19 mouse cellular contexts compared by ENCODE assay signal in the genomic region with DNA sequence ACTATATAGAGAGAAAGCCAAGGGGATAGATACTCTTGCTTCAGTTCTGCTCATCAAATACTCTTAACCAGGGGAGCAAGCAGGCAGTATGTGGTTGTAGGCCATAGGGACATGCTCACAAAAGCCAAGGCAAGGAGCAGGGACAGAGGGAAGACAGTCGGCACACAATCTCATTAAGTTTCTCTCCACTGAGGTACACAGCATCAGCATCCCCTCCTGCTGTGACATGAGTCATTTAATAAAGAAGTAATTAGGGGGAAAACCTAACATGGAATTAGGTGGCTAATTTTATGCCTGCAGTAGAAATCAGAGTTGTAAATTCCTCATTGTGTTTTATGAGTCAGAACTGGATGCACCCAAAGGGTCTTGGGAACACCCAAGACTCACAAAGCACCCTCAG.
DNase-seq lines count a peak whose midpoint lies in the region; ATAC-seq lines count a peak whose summit lies in the region.
"Had no signal": no experiment of that assay in that cellular context is flagged by ENCODE, and none has a peak within 500 bp of the region (broad histone marks: within the 10 kb centered on the region; RNA-seq: fewer than 3 reads in every experiment).

No protein-coding gene starts in this region.

- H3K4me1 ChIP-seq in hindbrain, embryonic 13.5 days (replicated peaks), result peaks cover 5% of the 10 kb centered on the region; the same call in 1 of the 2 replicates
- H3K4me1 ChIP-seq in hindbrain, embryonic 12.5 days, result no peaks in the 10 kb centered on the region
- no peaks in the 10 kb centered on the region for H3K4me1 ChIP-seq in neural tube, embryonic 13.5 days (replicated peaks)
- no peaks in the 10 kb centered on the region for H3K4me1 ChIP-seq in hindbrain, embryonic 16.5 days (ENCODE audit: control insufficient read depth, insufficient read depth, low read depth, low read length)
- H3K4me1 ChIP-seq: embryonic facial prominence, embryonic 12.5 days; forebrain, embryonic 13.5 days; heart, embryonic 12.5 days; intestine, embryonic 15.5 days had no signal

- WGBS in hindbrain, embryonic 13.5 days, result 39% methylated on average over 1 of the region's 1 CpGs
- WGBS in hindbrain, embryonic 12.5 days, result 68% methylated on average over 1 of the region's 1 CpGs
- WGBS in neural tube, embryonic 13.5 days, result 26% methylated on average over 1 of the region's 1 CpGs
- WGBS in hindbrain, embryonic 16.5 days, result 43% methylated on average over 1 of the region's 1 CpGs

- H3K27me3 ChIP-seq in hindbrain, embryonic 13.5 days, result 0 out of 2 replicates have a peak, but pooled peaks cover 2% of the 10 kb centered on the region
- H3K27me3 ChIP-seq in hindbrain, embryonic 12.5 days, result no peaks in the 10 kb centered on the region
- H3K27me3 ChIP-seq in neural tube, embryonic 13.5 days, result no peaks in the 10 kb centered on the region
- no peaks in the 10 kb centered on the region for H3K27me3 ChIP-seq in hindbrain, embryonic 16.5 days (replicated peaks; ENCODE audit: control insufficient read depth, insufficient read depth, low read length)
- H3K27me3 ChIP-seq: embryonic facial prominence, embryonic 12.5 days; heart, embryonic 12.5 days; intestine, embryonic 15.5 days had no signal

- H3K27ac ChIP-seq in hindbrain, embryonic 13.5 days, result peak overlapping the region; percentile 52
- no peak overlapping the region for H3K27ac ChIP-seq in hindbrain, embryonic 12.5 days
- peak overlapping the region; percentile 72 for H3K27ac ChIP-seq in neural tube, embryonic 13.5 days (replicated peaks)
- H3K27ac ChIP-seq in hindbrain, embryonic 16.5 days (ENCODE audit: low read depth, low read length), result no peak overlapping the region
- H3K27ac ChIP-seq: embryonic facial prominence, embryonic 12.5 days; forebrain, embryonic 13.5 days; gastrocnemius, adult 2 months; intestine, embryonic 15.5 days had no signal

- ATAC-seq in hindbrain, embryonic 13.5 days (ENCODE audit: low FRiP score), result no peak
- no peak for ATAC-seq in hindbrain, embryonic 12.5 days (ENCODE audit: low FRiP score)
- ATAC-seq in neural tube, embryonic 13.5 days (ENCODE audit: low read depth), result peak; percentile 78
- 0 out of 2 replicates have a peak, but pooled peaks have one; percentile 40 for ATAC-seq in hindbrain, embryonic 16.5 days
- ATAC-seq in erythroid progenitor cell, adult 5-6 weeks (replicated peaks; ENCODE audit: low FRiP score, poor library complexity, severe bottlenecking), result no peak
- ATAC-seq: activated CD4-positive, CD25-positive, alpha-beta regulatory T cell, adult 4 months; forebrain, embryonic 13.5 days; intestine, embryonic 15.5 days; Patski had no signal

- no peak overlapping the region for H3K9ac ChIP-seq in hindbrain, embryonic 13.5 days
- H3K9ac ChIP-seq in hindbrain, embryonic 12.5 days, result no peak overlapping the region
- H3K9ac ChIP-seq in neural tube, embryonic 13.5 days, result no peak overlapping the region
- H3K9ac ChIP-seq in hindbrain, embryonic 16.5 days (ENCODE audit: low read depth, low read length), result no peak overlapping the region
- H3K9ac ChIP-seq: embryonic facial prominence, embryonic 12.5 days; forebrain, embryonic 13.5 days; heart, embryonic 12.5 days; intestine, embryonic 15.5 days had no signal

- H3K36me3 ChIP-seq in hindbrain, embryonic 13.5 days, result no peaks in the 10 kb centered on the region
- H3K36me3 ChIP-seq in hindbrain, embryonic 12.5 days, result no peaks in the 10 kb centered on the region
- no peaks in the 10 kb centered on the region for H3K36me3 ChIP-seq in neural tube, embryonic 13.5 days
- no peaks in the 10 kb centered on the region for H3K36me3 ChIP-seq in hindbrain, embryonic 16.5 days (ENCODE audit: control insufficient read depth, insufficient read depth, low read length)
- H3K36me3 ChIP-seq: embryonic facial prominence, embryonic 12.5 days; heart, embryonic 12.5 days; intestine, embryonic 15.5 days had no signal

- H3K4me3 ChIP-seq in hindbrain, embryonic 13.5 days, result no peak overlapping the region
- no peak overlapping the region for H3K4me3 ChIP-seq in hindbrain, embryonic 12.5 days
- no peak overlapping the region for H3K4me3 ChIP-seq in neural tube, embryonic 13.5 days
- H3K4me3 ChIP-seq in hindbrain, embryonic 16.5 days (ENCODE audit: low read length), result no peak overlapping the region
- H3K4me3 ChIP-seq: embryonic facial prominence, embryonic 12.5 days; forebrain, embryonic 13.5 days; gastrocnemius, adult 2 months; heart, embryonic 12.5 days; intestine, embryonic 15.5 days had no signal

- DNase-seq in neural tube, embryonic 10.5 days (ENCODE audit: extremely low spot score, low spot score), result no peak
- no peak for DNase-seq in kidney, adult 11 months
- DNase-seq: adrenal gland, postnatal 14 days; cerebellum, adult 11 months; cerebellum, adult 8-10 months; cerebellum, postnatal 14 days; gastrocnemius, adult 2 months; gastrocnemius, postnatal 25 days had no signal

- no peaks in the 10 kb centered on the region for H3K9me3 ChIP-seq in hindbrain, embryonic 13.5 days
- H3K9me3 ChIP-seq in hindbrain, embryonic 12.5 days (replicated peaks), result no peaks in the 10 kb centered on the region
- H3K9me3 ChIP-seq in neural tube, embryonic 13.5 days, result no peaks in the 10 kb centered on the region
- H3K9me3 ChIP-seq in hindbrain, embryonic 16.5 days (ENCODE audit: control insufficient read depth, low read length), result no peaks in the 10 kb centered on the region
- H3K9me3 ChIP-seq: embryonic facial prominence, embryonic 12.5 days; forebrain, embryonic 13.5 days; heart, embryonic 12.5 days; intestine, embryonic 15.5 days had no signal

- H3K4me2 ChIP-seq in hindbrain, embryonic 13.5 days, result no peak overlapping the region
- H3K4me2 ChIP-seq in hindbrain, embryonic 12.5 days (replicated peaks), result no peak overlapping the region
- no peak overlapping the region for H3K4me2 ChIP-seq in neural tube, embryonic 13.5 days
- no peak overlapping the region for H3K4me2 ChIP-seq in hindbrain, embryonic 16.5 days (ENCODE audit: low read length)
- H3K4me2 ChIP-seq: embryonic facial prominence, embryonic 12.5 days; forebrain, embryonic 13.5 days; heart, embryonic 12.5 days; intestine, embryonic 15.5 days had no signal

Comparison
In these comparisons a context has a peak if more than half of its experiments do, and no peak if none do; other contexts are left out.
1. ATAC-seq: peak in neural tube, embryonic 13.5 days (single experiment) and hindbrain, embryonic 16.5 days (single experiment); none in hindbrain, embryonic 13.5 days (single experiment), hindbrain, embryonic 12.5 days (single experiment) and erythroid progenitor cell, adult 5-6 weeks (single experiment).
2. H3K27ac ChIP-seq: peak in hindbrain, embryonic 13.5 days (single experiment) and neural tube, embryonic 13.5 days (single experiment); none in hindbrain, embryonic 12.5 days (single experiment) and hindbrain, embryonic 16.5 days (single experiment).